Mouse (Mus musculus): ENCODE data around the gene Dct.

Dct gene

GRCm38 (mm10) chr14:118051975-118052630, at the start of gene Dct:
Dct (minus strand) TSS chr14:118052244.
- DNase-seq (ENCODE audit: low spot score in 2 of 2) = no peak

GRCm38 (mm10) chr14:118101227-118101990, 49.4 kb upstream of the Dct start:
- no peak for DNase-seq (ENCODE audit: low spot score in 2 of 2)

GRCm38 (mm10) chr14:118098265-118098664, 46.2 kb upstream of the Dct start:
- DNase-seq (ENCODE audit: low spot score in 2 of 2) = no peak

- DNase-seq (ENCODE audit: low spot score in 2 of 2) = no peak
These were observed 37.9 kb upstream of the Dct start for GRCm38 (mm10) chr14:118089806-118090392.

GRCm38 (mm10) chr14:118089215-118089805, 37.3 kb upstream of the Dct start:
- DNase-seq (ENCODE audit: low spot score in 2 of 2) = peak; percentile 91 to 92

GRCm38 (mm10) chr14:118088437-118089207, 36.6 kb upstream of the Dct start:
- peak in 1 of 2 experiments; percentile 5 for DNase-seq (ENCODE audit: low spot score in 2 of 2)

GRCm38 (mm10) chr14:118086271-118087035, 34.4 kb upstream of the Dct start:
- DNase-seq (ENCODE audit: low spot score in 2 of 2) = no peak

- DNase-seq (ENCODE audit: low spot score in 2 of 2) = no peak
These were observed 31.8 kb upstream of the Dct start for GRCm38 (mm10) chr14:118083851-118084250.

GRCm38 (mm10) chr14:118080606-118081005, 28.6 kb upstream of the Dct start:
- DNase-seq (ENCODE audit: low spot score in 2 of 2) = no peak

GRCm38 (mm10) chr14:118070100-118070499, 18.1 kb upstream of the Dct start:
- DNase-seq (ENCODE audit: low spot score in 2 of 2) = no peak

GRCm38 (mm10) chr14:118069439-118070079, 17.5 kb upstream of the Dct start:
- no peak for DNase-seq (ENCODE audit: low spot score in 2 of 2)

- no peak for DNase-seq (ENCODE audit: low spot score in 2 of 2)
These were observed 9.9 kb upstream of the Dct start for GRCm38 (mm10) chr14:118061766-118062432.

GRCm38 (mm10) chr14:118058581-118058886, 6.5 kb upstream of the Dct start:
- DNase-seq (ENCODE audit: low spot score in 2 of 2) = no peak

- DNase-seq (ENCODE audit: low spot score in 2 of 2) = no peak
These were observed 5.9 kb upstream of the Dct start for GRCm38 (mm10) chr14:118057696-118058580.

GRCm38 (mm10) chr14:118052770-118053169, 726 bp upstream of the Dct start:
- no peak for DNase-seq (ENCODE audit: low spot score in 2 of 2)

- no peak for DNase-seq (ENCODE audit: low spot score in 2 of 2)
These were observed 648 bp downstream of the Dct start for GRCm38 (mm10) chr14:118051396-118051795.

- DNase-seq (ENCODE audit: low spot score in 2 of 2) = no peak
These were observed 1.1 kb downstream of the Dct start for GRCm38 (mm10) chr14:118050990-118051389.

GRCm38 (mm10) chr14:118050431-118050830, 1.6 kb downstream of the Dct start:
- no peak for DNase-seq (ENCODE audit: low spot score in 2 of 2)

GRCm38 (mm10) chr14:118049648-118050238, 2.3 kb downstream of the Dct start:
- no peak for DNase-seq (ENCODE audit: low spot score in 2 of 2)

All from frontal cortex, postnatal 36 days (tissue).